Comparison of ENCODE assay signal across 7 mouse cellular contexts in genomic region chr17:57334761-57335150, GRCm38 (mm10). TPM values are rescaled to one million over a fixed set of nuclear protein-coding genes. Genes with fewer than 3 reads are reported as not detected.
DNase-seq lines count a peak whose midpoint lies in the region; ATAC-seq and TF ChIP-seq lines count a peak whose summit lies in the region.

No protein-coding gene starts in this region.

- H3K9ac ChIP-seq in intestine, postnatal 0 days (ENCODE audit: low read depth, low read length) = no peak overlapping the region
- H3K9ac ChIP-seq in midbrain, embryonic 11.5 days (ENCODE audit: low read length) = no peak overlapping the region

- ATAC-seq in intestine, postnatal 0 days = peak; percentile 32; the same call in 1 of the 2 replicates
- ATAC-seq in midbrain, embryonic 11.5 days (ENCODE audit: low FRiP score) = peak; percentile 62

- H3K4me2 ChIP-seq in intestine, postnatal 0 days (replicated peaks; ENCODE audit: low read depth) = 0 out of 2 replicates have a peak overlapping the region, but pooled peaks have one; percentile 2
- no peak overlapping the region for H3K4me2 ChIP-seq in midbrain, embryonic 11.5 days

- intact Hi-C loops in left cerebral cortex, postnatal 36 days (cut with DNase I) = loop anchor here (1.0 to 10.0 kb wide), 5 partner anchors 58 to 530 kb away; partner anchors contain the start of gene Gpr108

- H3K36me3 ChIP-seq in intestine, postnatal 0 days (ENCODE audit: control insufficient read depth, insufficient read depth) = no peaks in the 10 kb centered on the region
- no peaks in the 10 kb centered on the region for H3K36me3 ChIP-seq in midbrain, embryonic 11.5 days (ENCODE audit: control insufficient read depth, insufficient read depth, low read length)

- DNase-seq in adrenal gland, adult 18-20 months (ENCODE audit: low spot score in 2 of 2) = peak; percentile 86 to 89
- peak; percentile 91 for DNase-seq in embryo, embryonic 10.5 days (ENCODE audit: low spot score)
- DNase-seq in gastrocnemius, postnatal 25 days = peak; percentile 64
- peak; percentile 73 to 81 for DNase-seq in left cerebral cortex, postnatal 36 days (ENCODE audit: low spot score in 2 of 2)
- DNase-seq in midbrain, embryonic 11.5 days (ENCODE audit: low spot score, missing footprints) = peak; percentile 99
- DNase-seq in right cerebral cortex, postnatal 4 days = peak; percentile 91

- H3K9me3 ChIP-seq in intestine, postnatal 0 days (ENCODE audit: control insufficient read depth) = no peaks in the 10 kb centered on the region
- H3K9me3 ChIP-seq in midbrain, embryonic 11.5 days (ENCODE audit: control insufficient read depth, low read length) = no peaks in the 10 kb centered on the region

- WGBS in intestine, postnatal 0 days = 7% methylated on average over 16 of the region's 16 CpGs
- WGBS in midbrain, embryonic 11.5 days = 6% methylated on average over 16 of the region's 16 CpGs

- no peak overlapping the region for H3K4me3 ChIP-seq in intestine, postnatal 0 days (ENCODE audit: low read depth, low read length)
- H3K4me3 ChIP-seq in midbrain, embryonic 11.5 days (ENCODE audit: low read depth, low read length) = no peak overlapping the region

- H3K4me1 ChIP-seq in intestine, postnatal 0 days (replicated peaks; ENCODE audit: control insufficient read depth, insufficient read depth, low read length) = no peaks in the 10 kb centered on the region
- H3K4me1 ChIP-seq in midbrain, embryonic 11.5 days (ENCODE audit: control insufficient read depth, insufficient read depth, low read length) = no peaks in the 10 kb centered on the region; the same call in 1 of the 2 replicates

- peak; percentile 94 for TF ChIP-seq CTCF in intestine, postnatal 0 days (IDR thresholded peaks at IDR 0.05; ENCODE audit: low read depth)

- no peak overlapping the region for H3K27ac ChIP-seq in intestine, postnatal 0 days (ENCODE audit: low read depth, low read length)
- H3K27ac ChIP-seq in midbrain, embryonic 11.5 days (ENCODE audit: low read depth, low read length) = no peak overlapping the region

- H3K27me3 ChIP-seq in intestine, postnatal 0 days (replicated peaks; ENCODE audit: control insufficient read depth, insufficient read depth, low read length) = no peaks in the 10 kb centered on the region
- H3K27me3 ChIP-seq in midbrain, embryonic 11.5 days (ENCODE audit: control insufficient read depth, insufficient read depth, low read length) = no peaks in the 10 kb centered on the region

RNA-seq across cellular contexts. Expression of gene Adgre1, which starts 23.7 kb away (rescaled TPM):
- total RNA-seq in adrenal gland, adult 18-20 months (2021) = 10 to 100 TPM in 1 of 2 experiments, 1 to 10 TPM in 1; 6.0 to 13.8 TPM
- total RNA-seq in gastrocnemius, postnatal 25 days (2021) = 1 to 10 TPM; 1.8 to 2.8 TPM
- polyA plus RNA-seq in intestine, postnatal 0 days (2015; fragmentation: Nextera tagmentation; extraction: Ambion mirVana) = 2.6 and 3.1 TPM in 2 replicates
- total RNA-seq in left cerebral cortex, postnatal 36 days (2021) = 1 to 10 TPM; 5.1 to 5.9 TPM
- 3.4 and 4.4 TPM in 2 replicates for polyA plus RNA-seq in midbrain, embryonic 11.5 days (2014; fragmentation: Nextera tagmentation; extraction: Ambion mirVana)

RNA-seq across cellular contexts. Expression of gene Vav1, which starts 55.9 kb away (rescaled TPM):
- total RNA-seq in adrenal gland, adult 18-20 months (2021) = 1 to 10 TPM; 2.6 to 4.0 TPM
- under 1 TPM; 0.33 to 0.56 TPM for total RNA-seq in gastrocnemius, postnatal 25 days (2021)
- polyA plus RNA-seq in intestine, postnatal 0 days (2015; fragmentation: Nextera tagmentation; extraction: Ambion mirVana) = 1.1 and 1.5 TPM in 2 replicates
- total RNA-seq in left cerebral cortex, postnatal 36 days (2021) = 1 to 10 TPM; 3.7 to 4.7 TPM
- polyA plus RNA-seq in midbrain, embryonic 11.5 days (2014; fragmentation: Nextera tagmentation; extraction: Ambion mirVana) = 1.8 and 2.3 TPM in 2 replicates
